Mouse (Mus musculus) Muller cell, postnatal 12 days (primary cell): ENCODE results near the gene Olfr342.

Source experiments
- DNase-seq: peaks from one replicate; pipeline ENCODE4 v3.0.0-alpha.2; 2015; ENCODE audit errors: inconsistent ontology term

Gene Olfr342

DNA sequence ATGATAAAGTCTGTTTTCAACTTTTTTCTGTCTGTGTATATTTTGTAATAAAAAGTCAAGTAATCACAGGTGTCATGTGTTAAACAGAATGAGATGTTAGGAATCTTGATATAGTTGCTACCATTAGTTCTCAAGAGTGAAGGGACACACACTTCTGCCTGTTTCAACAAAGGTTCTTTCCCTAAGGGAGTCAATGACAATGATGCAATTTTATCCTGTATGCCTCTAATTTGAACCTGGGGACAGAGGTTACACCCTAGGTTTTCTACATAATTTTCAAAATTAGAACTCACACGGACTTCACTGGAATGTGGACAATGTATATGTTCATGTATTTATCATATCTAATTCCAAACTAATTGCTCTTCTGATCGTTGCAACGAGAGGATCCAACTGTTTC, at the start of gene Olfr342:
TSS of gene Olfr342 (plus strand) at position 301 of the 400 bp plus-strand sequence.
- DNase-seq, result no peak

DNA sequence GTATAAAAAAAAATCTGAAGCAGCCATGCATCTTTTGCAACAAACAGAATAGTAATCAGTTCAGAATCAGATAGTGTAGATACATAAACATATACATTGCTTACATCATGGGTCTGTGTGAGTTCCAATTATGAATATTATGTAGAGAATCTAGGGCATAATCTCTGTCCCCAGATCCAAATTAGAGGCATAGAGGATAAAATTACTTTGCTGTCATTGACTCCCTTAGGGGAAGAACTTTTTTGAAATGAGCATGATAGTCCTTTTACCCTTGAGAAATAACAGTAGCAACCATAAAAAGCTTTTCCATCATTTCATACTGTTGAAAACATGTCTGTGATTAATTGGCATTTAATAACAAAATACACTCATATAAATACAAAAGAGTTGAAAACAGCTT, 42.4 kb upstream of the Olfr342 start, which contains the start of gene Olfr341:
TSS of gene Olfr341 (minus strand) at position 101 of the 400 bp plus-strand sequence.
- DNase-seq, result no peak

DNA sequence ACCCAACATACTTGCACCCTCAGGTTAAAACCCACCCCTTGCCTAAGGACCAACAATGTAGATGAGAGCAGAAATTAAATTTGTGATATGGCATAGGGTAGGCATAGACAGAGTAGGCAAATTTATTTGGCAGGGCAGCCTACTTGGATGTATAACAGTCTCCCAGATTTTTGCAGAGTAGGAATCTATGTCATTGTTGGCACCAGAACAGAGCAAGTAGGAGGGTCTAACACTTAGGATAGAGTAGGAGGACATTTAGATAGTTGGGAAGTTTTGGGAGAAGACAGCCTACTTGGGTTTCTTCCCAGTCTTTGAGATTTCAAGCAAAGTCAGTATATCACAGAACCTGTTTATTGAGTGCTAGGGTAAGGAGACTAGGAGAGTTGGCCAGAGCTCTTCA, 40.4 kb downstream of the Olfr342 start:
- no peak for DNase-seq

DNA sequence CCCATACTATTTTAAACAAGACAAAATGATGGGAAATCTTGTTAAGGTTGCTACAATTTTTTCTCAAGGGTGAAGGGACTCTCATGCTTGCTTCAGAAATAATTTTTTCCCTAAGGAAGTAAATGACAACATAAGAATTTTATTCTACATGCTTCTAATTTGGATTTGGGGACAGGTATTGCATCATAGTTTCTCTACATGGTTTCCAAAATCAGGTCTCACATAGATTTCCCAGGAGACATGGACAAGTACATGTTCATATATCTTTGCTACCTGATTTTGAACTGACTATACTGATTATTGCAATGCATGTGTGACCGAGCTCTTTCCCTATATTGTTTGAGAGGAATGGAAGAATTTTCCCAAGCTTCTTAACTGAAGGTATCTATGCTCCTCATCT, 41.6 kb downstream of the Olfr342 start, which contains the start of gene Olfr344:
TSS of gene Olfr344 (plus strand) at position 301 of the 400 bp plus-strand sequence.
- DNase-seq, result no peak

GRCm38 (mm10) chr2:36567022-36567421, 42.2 kb downstream of the Olfr342 start:
- DNase-seq, result no peak

DNA sequence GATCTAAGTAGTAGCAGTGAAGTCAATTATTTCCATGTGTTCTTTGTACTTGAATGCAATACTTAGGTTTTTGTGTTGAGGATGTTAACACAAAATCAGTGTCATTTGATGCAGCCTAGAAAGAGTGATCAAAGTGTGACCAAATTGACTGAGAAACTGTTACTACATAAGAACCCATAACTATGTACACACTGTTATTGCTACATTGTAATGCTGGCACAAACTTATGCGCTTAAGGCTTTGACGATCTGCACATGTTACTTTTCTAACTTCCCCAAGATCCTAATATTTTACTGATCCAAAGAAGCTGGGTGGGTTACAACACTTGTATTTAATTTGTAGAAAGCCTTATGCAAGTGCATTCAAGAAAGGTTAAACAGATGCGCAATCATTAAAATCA, 43.0 kb downstream of the Olfr342 start:
- DNase-seq, result no peak
